Mouse (Mus musculus) kidney, adult 8-10 months (tissue): ENCODE results near the gene Mettl27.
"Not testable (repeated sequence)": the region's sequence is repeated elsewhere in the genome, so short reads cannot be mapped to it uniquely, and the experiment has no call there.

ENCODE experiments used
- DNase-seq, 2 experiments: peaks; one replicate each; pipeline ENCODE4 v3.0.0; 2022

Gene Mettl27

DNA sequence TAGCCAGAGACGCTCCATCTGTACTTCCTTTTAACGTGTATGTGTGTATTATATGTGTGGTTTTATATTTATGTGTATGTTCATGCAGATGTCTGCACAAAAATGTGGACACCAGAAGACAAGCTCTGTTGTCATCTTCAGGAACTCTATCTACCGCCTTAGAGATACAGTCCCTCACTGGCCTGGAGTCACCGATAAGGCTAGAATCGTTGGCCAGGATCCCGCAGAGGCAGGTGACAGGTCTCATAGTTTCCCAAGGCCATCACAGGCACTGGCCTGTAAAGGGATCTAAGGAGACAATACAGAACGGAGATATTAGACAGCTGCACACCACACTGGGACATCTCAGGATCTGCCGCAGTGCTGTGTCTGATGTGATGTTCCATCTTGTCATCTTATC, 11.1 kb upstream of the Mettl27 start:
- no peak for DNase-seq

DNA sequence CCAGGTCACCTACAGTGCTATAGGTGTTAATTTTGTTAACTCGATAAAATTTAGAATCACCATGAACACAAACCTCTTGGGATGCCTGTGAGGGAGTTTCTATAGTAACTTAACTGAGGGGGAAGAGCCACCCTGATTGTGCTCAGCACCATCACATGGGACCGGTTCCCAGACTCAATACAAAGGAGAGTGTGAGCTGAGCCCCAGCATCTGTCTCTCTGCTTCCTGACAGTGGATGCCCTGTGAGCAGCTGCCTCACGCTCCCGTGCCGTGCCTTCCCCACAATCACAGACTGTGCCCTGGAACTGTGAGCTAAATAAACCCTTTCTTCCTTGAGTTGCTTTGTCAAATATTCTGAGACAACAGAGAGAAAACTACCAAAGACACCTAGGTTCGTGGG, 9.0 kb upstream of the Mettl27 start:
- no peak for DNase-seq

DNA sequence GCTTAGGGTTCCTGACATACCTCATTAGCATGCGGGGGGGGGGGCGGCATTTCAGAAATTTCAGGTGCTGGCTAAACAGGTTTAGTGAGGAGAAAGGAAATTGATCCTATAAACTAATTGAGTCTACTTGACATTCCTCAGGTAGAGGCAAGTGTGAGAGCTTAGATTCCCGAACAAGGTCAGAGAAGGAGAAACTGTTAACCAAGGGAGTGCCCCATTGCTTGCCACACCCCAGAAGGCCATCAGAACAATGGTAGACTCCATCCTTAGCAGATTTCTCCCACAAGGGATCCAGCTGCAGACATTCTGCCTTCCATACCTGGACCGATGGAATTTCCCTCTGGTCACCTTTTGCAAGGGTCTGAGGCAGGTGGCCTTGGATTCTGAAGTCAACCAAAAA, 5.4 kb upstream of the Mettl27 start:
- no peak for DNase-seq

DNA sequence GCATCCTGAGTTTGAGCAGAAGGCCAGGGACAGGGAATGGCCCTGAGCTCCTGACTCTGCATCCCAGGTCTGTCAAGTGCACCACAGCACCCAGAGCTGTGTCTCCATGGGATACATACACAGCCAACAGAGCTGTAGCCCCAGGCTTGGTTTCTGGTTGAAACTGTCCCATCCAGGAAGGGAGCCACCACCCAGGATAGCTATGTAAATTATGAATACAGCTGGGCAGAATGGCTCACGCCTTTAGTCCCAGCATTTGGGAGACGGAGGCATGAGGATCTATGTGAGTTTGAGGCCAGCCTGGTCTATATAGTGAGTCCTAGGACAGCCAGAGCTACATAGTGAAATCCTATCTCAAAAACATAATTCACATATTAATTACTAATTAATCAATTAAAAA, 2.2 kb upstream of the Mettl27 start:
- no peak for DNase-seq

DNA sequence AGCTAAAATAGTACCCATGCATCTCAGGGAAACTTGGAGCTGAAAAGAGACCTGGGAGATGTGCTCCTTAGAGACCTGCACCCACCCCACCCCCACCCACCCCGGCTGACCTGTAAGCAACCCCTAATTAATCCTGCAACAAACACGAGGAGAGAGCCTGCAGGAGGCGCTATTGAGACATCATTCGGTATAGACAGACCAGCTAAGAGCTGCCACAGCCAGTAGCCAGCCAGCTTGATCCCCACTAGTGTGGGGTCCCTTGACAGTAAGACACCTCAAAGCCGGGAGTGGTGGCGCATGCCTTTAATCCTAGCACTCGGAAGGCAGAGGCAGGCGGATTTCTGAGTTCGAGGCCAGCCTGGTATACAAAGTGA, 722 bp downstream of the Mettl27 start:
- peak; percentile 56 to 66 for DNase-seq

DNA sequence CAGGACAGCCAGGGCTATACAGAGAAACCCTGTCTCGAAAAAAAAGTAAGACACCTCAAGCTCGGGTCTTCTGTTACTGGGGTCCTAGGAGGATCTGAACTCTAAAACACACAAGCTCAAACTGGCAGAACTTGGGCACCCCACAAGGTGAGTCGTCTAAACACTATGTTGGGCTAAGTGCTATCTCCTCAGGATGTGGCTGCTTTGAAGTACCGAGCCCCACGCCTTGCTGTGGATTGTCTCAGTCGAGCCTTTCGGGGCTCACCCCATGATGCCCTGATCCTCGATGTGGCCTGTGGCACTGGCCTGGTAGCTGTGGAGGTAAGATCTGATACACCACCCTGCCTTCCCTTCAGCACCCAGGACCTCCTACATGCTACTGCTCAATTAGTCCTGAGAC, 1.1 kb downstream of the Mettl27 start:
- DNase-seq = no peak

DNA sequence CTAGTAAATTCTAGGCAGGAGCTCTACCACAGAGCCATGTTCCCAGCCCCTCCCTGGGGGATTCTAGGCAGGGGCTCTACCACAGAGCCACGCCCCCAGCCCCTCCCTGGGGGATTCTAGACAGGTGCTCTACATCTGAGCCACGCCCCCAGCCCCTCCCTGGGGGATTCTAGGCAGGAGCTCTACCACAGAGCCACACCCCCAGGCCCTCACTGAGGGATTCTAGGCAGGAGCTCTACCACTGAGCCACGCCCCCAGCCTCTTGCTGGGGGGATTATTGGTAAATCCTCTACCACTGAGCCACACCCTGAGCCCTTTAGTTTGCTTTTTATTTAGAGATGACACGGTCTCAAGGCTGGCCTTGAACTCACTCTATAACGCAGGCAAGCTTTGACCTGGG, 1.5 kb downstream of the Mettl27 start:
- not testable (repeated sequence) for DNase-seq

DNA sequence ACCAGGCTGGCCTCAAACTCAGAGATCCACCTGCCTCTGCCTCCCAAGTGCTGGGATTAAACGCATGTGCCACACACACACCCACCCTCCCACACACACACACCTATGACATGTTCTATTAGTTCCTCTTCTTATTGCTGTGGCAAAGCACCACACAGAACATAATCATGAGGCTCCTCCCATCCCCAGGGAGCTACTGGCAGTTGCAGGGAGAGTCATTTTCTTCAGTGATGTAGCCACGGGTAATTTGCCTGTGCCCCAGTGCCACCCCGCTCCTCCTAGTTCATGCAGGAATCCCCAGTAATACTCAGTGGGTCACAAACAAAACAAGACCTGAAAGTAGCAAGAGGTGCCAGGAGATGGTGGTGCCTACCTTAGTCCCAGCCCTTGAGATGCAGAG, 2.5 kb downstream of the Mettl27 start:
- no peak for DNase-seq

DNA sequence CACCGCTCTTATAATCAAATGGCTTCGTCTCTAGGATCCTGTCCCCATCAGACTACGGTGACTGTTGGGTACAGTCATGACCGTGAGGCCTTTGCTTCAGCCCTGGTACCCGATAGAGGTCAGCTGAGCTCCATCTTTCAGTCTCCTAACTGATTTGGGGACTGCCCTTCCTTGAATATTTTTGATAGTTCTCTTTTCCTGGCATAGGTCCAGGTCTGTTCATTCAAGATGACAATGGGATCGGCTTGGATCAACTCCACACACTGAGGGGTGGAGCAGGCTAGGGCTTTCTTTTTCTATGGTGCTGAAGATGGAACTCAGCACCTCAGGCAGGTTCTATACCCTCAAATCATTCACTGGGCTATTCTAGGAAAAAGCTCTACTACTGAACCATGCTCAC, 3.9 kb downstream of the Mettl27 start:
- DNase-seq = no peak

DNA sequence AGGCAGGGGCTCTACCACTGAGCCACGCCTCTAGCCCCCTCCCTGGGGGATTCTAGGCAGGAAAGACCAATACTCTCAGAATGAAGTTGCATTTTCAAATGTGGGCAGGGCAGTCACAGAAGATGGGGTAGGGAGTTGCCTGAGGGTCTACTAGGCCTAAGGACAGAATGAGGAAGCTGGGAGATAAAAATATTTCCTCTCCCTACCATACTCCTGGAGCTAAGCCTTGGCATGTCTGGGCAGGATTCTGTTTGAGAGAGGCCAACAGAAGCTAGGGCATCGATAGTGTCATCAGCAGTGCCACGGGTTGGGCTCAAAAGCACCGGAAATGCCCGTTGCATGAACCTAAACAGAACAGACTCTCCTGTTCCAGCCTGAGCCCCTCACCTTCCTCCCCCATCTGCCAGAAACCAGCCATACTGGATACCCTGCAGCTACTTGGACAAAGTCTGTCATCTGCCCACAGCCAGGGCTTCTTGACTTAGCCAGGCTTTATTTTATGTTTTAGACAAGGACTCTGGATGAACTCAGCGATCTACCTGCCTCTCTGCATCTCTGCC, 4.5 kb downstream of the Mettl27 start:
- DNase-seq = no peak

DNA sequence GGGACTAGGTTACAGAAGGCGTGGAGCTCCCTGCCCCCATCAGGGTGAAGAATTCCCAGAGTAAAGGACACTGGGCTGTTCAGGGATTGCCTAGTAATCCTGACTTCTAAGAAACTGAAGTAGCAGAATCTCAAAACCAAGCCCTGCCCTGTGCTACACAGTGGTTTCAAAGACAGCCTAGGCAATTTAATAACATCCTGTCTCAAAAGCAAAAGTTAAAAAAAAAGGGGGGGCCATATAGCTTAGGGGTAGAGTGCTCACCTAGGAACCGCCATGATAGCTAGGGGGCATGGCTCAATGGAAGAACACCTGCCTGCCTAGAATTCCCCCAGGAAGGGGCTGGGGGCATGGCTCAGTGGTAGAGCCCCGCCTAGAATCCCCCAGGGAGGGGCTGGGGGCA, 6.9 kb downstream of the Mettl27 start:
- no peak for DNase-seq

DNA sequence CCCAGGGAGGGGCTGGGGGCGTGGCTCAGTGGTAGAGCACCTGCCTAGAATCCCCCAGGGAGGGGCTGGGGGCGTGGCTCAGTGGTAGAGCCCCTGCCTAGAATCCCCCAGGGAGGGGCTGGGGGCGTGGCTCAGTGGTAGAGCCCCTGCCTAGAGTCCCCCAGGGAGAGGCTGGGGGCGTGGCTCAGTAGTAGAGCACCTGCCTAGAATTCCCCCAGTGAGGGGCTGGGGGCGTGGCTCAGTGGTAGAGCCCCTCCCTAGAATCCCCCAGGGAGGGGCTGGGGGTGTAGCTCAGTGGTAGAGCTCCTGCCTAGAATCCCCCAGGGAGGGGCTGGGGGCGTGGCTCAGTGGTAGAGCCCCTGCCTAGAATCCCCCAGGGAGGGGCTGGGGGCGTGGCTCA, 7.4 kb downstream of the Mettl27 start:
- DNase-seq = not testable (repeated sequence)

DNA sequence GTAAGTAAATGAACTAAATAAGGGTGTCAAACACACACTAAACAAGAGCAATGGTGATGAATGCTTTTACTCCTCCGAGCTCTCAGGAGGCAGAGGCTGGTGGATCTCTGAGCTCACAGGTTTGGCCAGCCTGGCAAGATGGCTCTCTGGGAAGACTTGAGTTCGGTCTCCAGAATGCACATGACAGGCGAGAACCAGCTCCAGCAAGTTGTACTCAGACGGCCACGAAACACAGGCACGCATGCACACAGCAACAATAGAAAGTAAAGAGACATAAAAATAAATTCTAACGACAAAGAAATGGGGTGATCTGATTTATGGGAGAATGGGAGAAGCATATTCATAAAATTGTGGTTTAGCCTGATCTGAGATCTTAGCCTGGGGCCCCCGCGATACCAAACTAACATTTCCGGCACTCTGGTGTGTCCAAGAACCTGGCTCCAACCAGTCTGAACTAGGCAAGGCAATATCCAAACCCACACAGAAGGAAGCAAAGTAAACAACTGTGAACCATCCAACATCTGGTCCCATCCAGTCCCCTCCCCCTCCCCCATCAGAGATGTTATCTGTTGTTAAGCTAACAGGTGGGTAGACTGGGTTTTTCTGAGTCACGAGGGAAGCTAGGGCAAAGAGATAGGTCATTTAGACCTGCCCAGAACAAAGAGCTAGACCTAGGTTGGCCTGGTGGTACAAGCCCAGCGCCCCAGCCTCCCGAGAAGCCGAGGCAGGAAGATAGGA, 9.5 kb downstream of the Mettl27 start:
- peak in 1 of 2 experiments; percentile 48 for DNase-seq

DNA sequence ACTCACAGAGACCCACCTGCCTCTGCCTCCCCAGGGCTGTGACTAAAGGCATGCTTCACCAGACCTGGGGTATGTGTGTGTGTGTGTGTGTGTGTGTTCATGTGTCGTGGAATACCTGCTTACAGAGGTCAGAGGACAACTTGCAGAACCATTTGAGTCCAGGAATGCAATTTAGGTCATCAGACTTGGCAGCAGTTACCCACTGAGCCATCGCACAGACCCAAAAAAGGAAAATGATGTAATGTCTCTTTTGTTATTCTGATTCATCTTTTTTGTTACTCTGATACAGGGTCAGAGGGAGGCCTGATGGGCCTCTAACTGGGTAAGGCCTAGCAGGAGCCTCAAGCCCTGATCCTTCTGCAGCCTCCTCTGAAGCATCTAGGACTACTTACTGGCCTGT, 10.6 kb downstream of the Mettl27 start:
- peak in 1 of 2 experiments; percentile 48 for DNase-seq

DNA sequence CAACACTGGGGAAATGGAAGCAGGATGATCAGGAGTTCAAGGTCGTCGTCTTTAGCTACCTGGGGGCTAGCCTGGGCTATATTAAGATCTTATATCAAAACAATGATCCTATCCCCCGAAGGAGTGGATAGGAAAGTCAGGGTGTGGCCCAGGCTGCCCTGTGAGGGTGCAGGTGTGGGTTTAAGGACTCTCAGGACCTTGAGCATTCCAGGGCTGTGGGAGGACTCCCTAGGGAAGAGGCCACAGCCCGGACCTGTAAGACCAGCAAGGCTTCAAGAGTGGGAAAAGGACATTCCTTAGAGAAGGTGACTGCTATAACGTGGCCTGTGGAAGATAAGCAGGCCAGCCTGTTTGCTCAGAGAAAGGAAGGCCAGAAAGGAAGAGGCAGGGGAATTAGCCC, 12.0 kb downstream of the Mettl27 start:
- no peak for DNase-seq

DNA sequence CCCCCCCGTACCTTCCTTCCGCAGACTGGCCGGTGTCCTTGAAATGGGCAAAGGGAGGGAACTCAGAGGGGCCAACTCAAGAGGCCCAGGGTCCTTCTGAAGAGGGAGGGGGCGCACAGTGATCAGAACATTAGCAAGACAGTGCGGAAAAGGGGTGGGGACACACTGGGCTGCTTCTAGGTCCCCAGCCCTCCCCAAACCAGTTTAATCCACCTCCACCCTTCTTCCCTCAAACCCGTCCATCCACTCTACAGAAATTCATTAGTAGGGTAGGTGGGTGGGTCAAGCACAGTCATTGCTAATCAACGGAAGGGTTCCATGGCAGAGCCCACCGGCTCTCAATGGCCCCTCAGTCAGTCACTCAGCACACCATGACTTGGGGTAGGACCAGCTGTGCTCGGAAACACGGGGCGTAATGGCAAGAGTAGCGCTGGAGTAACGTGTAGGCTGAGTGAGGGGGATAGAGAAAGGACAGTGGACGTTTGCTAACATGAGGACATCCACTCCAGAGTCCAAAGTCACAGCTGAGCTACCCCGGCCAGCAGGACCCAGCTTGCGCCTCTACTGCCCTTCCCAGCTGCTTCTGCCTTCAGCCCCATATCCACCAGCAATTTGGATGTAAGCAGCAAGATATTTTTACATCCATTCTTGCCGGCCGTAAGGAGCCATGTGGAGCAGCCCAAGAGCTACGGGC, 13.2 kb downstream of the Mettl27 start:
- DNase-seq = no peak

DNA sequence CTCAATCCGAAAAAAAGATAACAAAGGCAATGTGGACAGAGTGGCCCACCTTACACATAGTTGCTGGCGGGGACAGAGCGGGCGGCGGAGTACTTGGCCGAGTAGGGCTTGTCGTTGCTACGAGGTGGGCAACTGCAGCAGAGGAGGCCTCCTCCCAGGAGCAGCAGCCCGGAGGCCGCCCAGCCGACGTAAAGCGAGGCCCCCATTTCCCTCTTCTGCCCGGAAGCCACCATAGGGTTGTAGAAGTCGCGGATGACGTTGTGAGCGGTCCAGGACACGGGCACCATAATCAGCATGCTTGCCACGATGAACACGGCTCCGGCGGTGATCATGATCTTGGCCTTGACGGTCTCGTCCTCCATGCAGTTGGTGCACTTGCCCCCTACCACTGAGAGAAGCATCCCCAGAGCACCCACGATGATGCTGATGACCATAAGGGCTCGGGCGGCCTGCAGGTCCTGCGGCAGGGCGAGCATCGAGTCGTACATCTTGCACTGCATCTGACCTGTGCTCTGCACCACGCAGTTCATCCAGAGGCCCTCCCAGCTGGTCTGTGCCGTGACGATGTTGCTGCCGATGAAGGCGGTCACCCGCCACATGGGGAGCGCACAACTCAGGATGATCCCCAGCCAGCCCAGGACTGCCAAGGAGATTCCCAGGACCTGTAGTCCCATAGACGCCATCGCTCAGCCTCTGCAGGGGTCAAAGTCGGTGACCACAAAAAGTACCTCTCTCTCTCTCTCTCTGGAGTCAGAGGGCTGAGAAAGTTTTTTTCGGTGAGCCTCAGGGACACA, 14.1 kb downstream of the Mettl27 start:
- DNase-seq = no peak

DNA sequence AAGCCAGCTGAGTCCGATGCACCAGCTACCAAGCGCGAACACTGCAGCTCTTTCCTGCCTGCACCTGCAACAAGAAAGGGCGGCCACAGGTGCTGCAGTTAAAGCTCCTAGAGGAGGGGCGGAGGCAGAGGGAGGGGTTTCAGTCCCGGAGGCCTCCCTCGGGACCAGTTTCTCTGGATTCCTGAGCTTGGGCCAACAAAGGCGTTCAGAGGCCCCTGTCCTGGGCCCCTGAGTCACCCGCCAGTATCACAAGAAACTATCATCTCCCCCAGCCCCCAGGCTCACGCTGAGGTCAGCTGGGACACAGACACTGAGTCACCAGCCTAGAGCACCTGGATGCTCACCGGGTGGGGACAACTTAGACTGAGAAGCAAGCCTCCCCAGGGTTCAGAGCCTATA, 14.7 kb downstream of the Mettl27 start, which contains the start of gene Cldn4:
TSS of gene Cldn4 (minus strand) at position 78 of the 399 bp plus-strand sequence.
- DNase-seq = peak; percentile 28 to 38

DNA sequence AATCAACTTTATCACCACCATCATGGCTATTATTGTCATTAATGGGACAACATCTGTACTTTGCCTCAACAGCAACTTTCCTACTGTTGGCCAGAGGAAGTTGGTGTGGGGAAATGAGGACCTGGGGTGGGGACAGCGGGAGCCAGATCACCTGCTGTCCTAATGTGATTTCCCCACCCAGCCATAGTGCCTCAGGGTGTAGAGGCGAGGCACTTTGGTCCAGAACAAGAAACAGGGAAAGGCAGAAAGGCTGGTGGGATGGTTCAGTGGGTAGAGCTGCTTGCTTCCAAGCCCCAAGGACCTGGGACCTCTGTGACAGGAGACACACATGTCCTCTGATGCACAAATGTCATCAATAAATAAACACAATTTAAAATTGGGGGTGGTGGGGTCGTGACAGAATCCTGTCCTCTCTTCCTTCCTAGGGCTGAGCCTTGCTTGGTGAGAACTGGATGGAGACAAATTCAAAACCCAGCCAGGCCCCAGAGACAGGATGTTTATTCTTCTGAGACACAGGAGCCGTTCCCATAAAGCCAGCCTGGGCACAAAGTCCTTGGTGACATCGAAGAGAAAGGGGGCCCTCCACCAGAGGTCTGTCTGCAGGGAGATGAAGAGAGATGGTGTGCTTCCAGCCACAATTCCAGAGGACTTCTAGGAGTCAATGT, 15.4 kb downstream of the Mettl27 start:
- no peak for DNase-seq

DNA sequence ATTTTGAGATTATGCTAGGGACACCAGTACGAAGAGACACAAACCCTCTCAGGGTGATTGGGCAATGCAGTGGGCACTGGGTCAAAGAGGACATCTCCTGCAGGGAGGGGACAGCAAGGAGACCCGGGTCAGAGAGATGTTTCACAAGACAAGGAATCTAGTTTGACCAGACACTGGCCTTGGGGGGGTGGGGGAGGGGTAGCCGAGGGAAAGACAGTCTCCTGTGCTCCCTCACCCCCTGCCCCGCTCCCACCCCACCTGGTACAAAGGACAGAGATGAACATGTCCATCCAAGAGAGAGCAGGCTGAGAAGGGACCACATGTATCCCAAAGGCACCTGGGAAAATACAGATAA, 15.9 kb downstream of the Mettl27 start:
- DNase-seq = no peak

DNA sequence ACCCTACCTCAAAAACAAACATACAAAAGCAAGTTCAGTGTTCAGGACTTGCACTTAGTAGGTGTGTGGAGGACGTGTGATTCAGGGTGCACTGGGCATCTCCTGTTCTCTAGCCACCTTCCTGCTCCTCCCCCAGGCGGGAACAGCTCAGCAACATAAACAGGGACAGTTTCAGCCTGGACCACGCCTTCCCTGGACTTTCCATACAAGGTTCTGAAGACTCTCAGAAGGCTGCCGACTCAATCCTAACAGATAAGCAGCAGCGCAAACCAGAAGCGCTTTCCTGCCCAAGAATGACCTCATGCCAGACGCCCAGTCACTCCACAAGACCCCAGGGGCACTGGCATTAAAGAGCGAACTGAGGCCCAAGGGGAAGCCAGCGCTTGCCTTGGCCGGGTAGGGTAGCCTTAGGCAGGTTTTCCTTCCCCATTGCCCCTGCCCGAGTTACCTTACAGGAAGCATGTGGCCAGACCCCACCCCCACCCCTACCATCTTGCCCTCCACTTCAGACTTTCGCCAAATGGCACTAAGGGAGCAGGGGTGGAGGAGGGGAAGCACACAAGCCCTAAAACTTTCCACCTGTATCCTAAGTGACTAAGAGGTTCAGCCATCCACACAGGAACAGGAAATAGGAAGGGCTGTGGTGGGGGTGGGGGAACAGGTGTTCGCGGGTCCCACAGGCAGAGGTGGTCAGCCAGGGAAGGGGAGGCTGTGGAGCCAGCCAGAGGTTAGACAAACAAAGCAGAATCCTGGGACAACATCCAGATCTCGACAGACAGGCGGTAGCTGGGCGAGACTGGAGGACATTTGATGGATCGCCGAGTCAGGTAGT, 19.1 kb downstream of the Mettl27 start:
- no peak for DNase-seq

DNA sequence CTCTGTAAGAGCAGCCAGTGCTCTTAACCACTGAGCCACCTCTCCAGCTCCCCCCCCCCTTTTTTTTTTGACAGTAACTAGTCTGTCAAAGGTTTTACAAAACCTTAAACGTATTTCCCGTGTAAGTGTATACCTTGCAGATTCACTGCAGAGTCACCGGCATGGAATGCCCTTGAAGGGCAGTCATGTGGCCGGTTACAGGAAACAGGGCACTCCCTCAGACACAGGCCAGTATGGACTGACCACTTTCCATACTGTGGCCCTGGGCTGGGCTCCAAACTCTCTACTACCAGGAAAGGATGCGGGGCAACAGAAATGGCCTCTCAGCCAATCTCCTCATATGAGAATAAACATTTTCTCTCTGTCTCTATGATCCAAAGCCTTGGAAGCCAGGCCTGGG, 23.3 kb downstream of the Mettl27 start:
- no peak for DNase-seq
